Mouse (Mus musculus): ENCODE measurements at regions not wholly inside any gene's neighbourhood (a gene's known extent, or its start where the extent isn't known, plus 50 kb on each side); places are given as distances from the start of the nearest gene placed in this dataset.
A peak's percentile ranks its signal among the peaks of the same experiment; 100 is the strongest.

DNA sequence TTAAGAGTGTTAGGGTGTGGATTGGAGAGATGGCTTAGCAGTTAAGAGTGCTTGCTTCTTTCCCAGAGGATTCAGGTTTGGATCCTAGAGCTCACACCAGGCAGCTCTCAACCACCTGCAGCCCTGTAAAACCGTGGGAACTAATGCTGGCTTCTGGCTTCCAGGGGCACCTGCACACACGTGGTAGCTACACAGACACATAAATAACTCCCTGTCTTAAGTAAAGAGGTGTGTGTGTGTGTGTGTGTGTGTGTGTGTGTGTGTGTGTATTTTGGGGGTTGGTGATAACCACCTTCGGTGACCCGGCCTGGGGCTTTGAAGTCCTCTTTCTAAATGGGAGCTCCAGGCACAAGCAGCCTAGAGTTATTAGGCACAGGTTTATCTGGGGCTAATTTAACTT, 72.5 kb upstream of the Haao start:
- DNase-seq, result no peak

- DNase-seq, result peak; percentile 36 to 48
These were observed 70.8 kb upstream of the Haao start for GRCm38 (mm10) chr17:83918413-83919139.

- DNase-seq, result no peak
These were observed 70.0 kb upstream of the Haao start for GRCm38 (mm10) chr17:83917781-83918180.

- DNase-seq, result peak; percentile 81 to 85
These were observed 69.0 kb upstream of the Haao start for GRCm38 (mm10) chr17:83916684-83917166.

- DNase-seq, result no peak
These were observed 67.3 kb upstream of the Haao start for GRCm38 (mm10) chr17:83915034-83915433.

GRCm38 (mm10) chr17:83914603-83915002, 66.8 kb upstream of the Haao start:
- DNase-seq, result no peak

DNA sequence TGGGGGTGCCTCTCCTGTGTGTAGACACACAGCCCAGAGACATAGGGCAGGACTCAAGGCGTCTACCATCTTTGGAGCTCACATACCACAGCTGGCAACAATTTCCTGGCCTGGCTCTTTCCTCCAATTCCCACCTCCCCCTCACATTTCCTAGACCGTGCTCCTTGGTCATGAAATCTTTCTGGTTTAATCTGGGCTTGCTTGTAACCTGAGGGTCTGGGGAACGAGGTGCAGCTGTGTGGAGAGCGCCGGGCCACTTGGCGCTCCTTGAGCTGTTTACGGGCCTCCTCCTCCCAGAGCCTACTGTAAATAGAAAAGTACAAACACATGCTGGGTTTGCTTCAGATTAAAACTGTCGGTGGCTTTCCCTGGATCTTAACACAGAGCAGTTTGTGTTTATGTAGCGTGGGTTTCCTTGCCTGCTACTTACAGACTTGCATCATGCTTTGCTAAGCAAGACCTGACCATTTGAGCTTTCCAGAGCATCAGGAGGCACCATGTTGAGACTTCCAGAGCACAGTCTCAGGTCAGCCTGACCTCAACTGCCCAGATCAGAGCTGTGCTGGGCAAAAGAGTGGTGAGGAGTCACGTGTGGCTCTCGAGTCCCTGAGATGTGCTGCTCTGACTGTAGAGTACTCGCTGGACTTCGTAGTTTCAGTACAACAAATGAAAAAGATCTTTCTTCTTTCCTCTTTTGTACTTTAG, 66.1 kb upstream of the Haao start:
- DNase-seq, result peak in 1 of 2 experiments; percentile 43

DNA sequence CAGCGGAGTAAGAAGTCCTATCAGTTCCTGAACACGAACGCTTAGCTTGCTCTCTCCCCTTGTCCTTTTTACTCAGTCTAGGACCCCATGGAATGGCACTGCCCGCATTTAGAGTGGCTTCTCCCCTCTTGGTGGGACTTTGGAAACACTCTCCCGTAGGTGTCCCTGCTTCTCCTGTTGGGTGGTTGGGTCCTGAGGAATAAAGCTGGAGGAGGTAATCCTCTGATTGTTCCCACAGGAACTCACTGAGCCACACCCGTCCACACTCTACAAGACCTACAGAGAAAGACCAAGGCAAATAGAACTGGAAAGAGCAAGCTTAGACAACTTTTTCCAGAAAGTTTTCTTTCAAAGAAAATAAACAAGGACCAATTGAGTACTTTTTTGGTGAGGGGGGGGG, 64.7 kb upstream of the Haao start:
- DNase-seq, result no peak

GRCm38 (mm10) chr17:83908811-83909210, 61.0 kb upstream of the Haao start:
- DNase-seq, result no peak

- no peak for DNase-seq
These were observed 59.8 kb upstream of the Haao start for GRCm38 (mm10) chr17:83907538-83907937.

GRCm38 (mm10) chr17:83906751-83907537, 59.2 kb upstream of the Haao start:
- no peak for DNase-seq

DNA sequence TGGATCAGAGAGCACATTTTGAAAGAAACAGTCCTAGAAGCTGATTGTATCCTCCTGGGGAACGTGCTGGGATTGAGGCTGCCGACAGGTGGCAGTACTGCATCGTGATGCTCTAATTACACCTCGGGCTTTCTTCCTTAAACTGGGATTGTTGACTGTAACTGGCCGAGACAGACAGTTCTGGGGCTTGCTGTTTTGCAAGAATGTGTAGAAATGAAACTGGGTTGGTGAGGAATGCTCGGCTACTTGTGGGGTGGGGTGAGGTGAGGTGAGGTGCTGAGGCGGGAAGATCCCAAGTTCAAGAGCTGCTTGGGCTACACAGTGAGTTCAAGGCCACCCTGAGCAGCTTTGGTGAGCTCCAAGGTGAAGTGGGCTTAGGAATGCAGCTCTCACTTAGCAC, 55.7 kb upstream of the Haao start:
- peak; percentile 88 to 89 for DNase-seq

GRCm38 (mm10) chr17:83902523-83902922, 54.8 kb upstream of the Haao start:
- no peak for DNase-seq

GRCm38 (mm10) chr17:83902091-83902490, 54.3 kb upstream of the Haao start:
- DNase-seq, result no peak

DNA sequence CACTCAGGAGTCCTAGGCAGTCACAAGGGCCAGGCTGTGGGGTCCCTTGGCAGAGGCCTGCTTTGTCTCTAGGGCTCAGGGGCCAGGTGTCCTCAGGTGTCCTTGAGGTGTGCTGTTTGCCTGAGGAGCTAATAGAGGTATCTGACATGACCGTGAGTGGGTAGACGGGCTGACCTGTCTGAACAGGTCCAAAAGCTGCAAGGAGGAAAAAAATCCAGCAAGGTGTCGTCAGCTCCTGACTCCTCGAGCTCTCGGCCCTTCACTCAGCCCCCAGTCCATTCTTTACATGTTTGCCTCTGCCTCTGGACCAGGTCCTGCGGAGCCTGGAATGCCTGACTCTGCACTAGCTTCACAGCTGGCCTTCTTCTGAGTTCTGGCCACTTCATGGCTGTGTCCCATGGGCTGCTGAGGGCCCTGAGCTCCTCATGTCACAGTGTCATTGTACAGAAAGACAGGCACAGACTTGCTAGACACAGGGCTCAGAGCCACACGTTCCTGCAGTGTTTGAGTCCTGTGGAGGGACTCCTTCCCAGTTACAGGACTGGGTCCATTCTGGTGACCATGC, 51.9 kb upstream of the Haao start:
- DNase-seq, result peak; percentile 38 to 63

- DNase-seq, result no peak
These were observed 50.8 kb upstream of the Haao start for GRCm38 (mm10) chr17:83898531-83898930.
